Mouse (Mus musculus) left cerebral cortex, adult 2 months (tissue): ENCODE results near the gene Arsk. TPM values are rescaled to one million over a fixed set of nuclear protein-coding genes. Genes with fewer than 3 reads are reported as not detected.

Experiments
- DNase-seq, 2 experiments: peaks; one replicate each; pipeline ENCODE4 v3.0.0; 2021 to 2022; ENCODE audit warnings: low spot score in 2 of 2, mixed read lengths in 1 of 2; ENCODE audit errors: extremely low spot score in 1 of 2
- H3K27ac ChIP-seq: fragments of 200-600 bp; 2 replicates; pipeline ENCODE4 v1.8.1; 2022
- H3K4me3 ChIP-seq: fragments of 200-600 bp; 2 replicates; pipeline ENCODE4 v1.8.1; 2022
- CTCF ChIP-seq: fragments of 200-600 bp; IDR thresholded peaks from 2 replicates; pipeline ENCODE4 v1.8.1; 2022; ENCODE audit warnings: antibody characterized with exemption, mild to moderate bottlenecking, moderate library complexity
- intact Hi-C: fragments of 180-260 bp; cut with DNase I; formaldehyde crosslinking; loops from one replicate; pipeline ENCODE4 v1.15.1; 2025
- long read RNA-seq, 2 experiments: library from polyadenylated mRNA; stranded (forward); transcript quantifications; one replicate each; pipeline ENCODE4 v2.0.0; 2021; ENCODE audit warnings: borderline mapping rate in 2 of 2
- total RNA-seq, 2 experiments: library from RNA; stranded (reverse); gene quantifications; 2 replicates each; pipeline ENCODE4 v1.2.3; 2021

Gene Arsk
- 1 to 10 TPM; 4.3 to 6.6 TPM for total RNA-seq
- long read RNA-seq, experiment 1, partial matches to known transcripts: 0 of 4 reads
- long read RNA-seq, experiment 1, other reads (novel, unspliced or antisense): 1 of 4 reads
- long read RNA-seq, experiment 2, partial matches to known transcripts: 1 of 8 reads
- long read RNA-seq, experiment 2, other reads (novel, unspliced or antisense): 3 of 8 reads

GRCm38 (mm10) chr13:76098493-76099303 lies at the start of gene Arsk, which contains the start of gene Ttc37:
Gene Arsk (minus strand): TSS chr13:76098660.
Gene Ttc37 (plus strand): TSS chr13:76098734.
- H3K4me3 ChIP-seq: peak within 1 kb of the TSS; percentile 94
- DNase-seq: peak; percentile 91 to 92
- H3K27ac ChIP-seq: peak within 1 kb of the TSS; percentile 86
- no peak for TF ChIP-seq CTCF
- intact Hi-C loops: loop anchor here (5.0 kb wide), 1 partner anchor 156 kb away; the partner anchor contains the start of gene Rhobtb3

GRCm38 (mm10) chr13:76141117-76141808 lies 42.8 kb upstream of the Arsk start:
- intact Hi-C loops: no loop called here
- Histone ChIP-seq H3K27ac (no peak overlapping the region), H3K4me3 (no peak overlapping the region)
- DNase-seq: no peak
- no peak for TF ChIP-seq CTCF

DNA sequence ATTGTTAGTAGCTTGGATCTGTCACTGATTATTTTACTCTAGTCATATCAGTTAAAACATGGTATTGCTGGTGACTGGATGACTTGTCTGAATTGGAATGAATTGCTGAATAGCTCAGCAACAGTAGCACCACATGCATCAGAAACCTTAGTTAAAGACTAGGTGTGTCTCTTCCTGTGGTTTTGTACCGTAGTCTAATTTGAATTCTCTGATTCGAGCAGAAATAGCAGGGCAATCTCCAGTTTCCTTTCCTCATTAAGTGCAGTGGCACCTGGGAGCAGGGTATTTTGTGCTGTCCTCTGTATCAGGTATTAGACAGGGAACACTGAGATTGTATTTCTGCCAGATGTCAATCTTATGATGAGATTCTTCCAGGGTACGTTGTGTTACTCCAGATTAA lies 40.4 kb upstream of the Arsk start:
- TF ChIP-seq CTCF: no peak
- intact Hi-C loops: no loop called here
- no peak for DNase-seq
- Histone ChIP-seq H3K4me3 (no peak overlapping the region), H3K27ac (no peak overlapping the region)

- no peak for DNase-seq
- intact Hi-C loops: no loop called here
- H3K4me3 ChIP-seq: no peak overlapping the region
- H3K27ac ChIP-seq: no peak overlapping the region
- TF ChIP-seq CTCF: no peak
Measured at GRCm38 (mm10) chr13:76132415-76132814, 34.0 kb upstream of the Arsk start.

DNA sequence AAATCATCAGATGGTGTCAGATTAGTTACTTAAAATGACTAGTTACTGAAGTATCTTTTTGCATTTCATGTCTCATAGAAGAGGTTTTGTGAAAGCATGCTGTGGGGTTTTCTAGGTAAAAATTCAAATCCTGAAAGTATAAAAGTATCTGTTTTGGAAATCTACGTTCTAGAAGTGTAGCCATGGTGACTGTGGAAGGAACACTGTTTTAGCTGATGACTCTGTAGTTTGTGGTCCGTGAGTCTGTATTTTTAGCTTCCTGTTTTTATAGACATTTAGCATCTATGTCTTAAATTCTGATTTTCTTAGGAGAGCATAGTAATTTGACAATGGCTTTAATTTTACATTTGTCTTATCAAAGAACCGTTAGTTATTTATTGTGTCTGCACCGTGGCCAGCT lies 30.3 kb upstream of the Arsk start:
- H3K27ac ChIP-seq: no peak overlapping the region
- no peak for DNase-seq
- H3K4me3 ChIP-seq: no peak overlapping the region
- no peak for TF ChIP-seq CTCF
- intact Hi-C loops: no loop called here

DNA sequence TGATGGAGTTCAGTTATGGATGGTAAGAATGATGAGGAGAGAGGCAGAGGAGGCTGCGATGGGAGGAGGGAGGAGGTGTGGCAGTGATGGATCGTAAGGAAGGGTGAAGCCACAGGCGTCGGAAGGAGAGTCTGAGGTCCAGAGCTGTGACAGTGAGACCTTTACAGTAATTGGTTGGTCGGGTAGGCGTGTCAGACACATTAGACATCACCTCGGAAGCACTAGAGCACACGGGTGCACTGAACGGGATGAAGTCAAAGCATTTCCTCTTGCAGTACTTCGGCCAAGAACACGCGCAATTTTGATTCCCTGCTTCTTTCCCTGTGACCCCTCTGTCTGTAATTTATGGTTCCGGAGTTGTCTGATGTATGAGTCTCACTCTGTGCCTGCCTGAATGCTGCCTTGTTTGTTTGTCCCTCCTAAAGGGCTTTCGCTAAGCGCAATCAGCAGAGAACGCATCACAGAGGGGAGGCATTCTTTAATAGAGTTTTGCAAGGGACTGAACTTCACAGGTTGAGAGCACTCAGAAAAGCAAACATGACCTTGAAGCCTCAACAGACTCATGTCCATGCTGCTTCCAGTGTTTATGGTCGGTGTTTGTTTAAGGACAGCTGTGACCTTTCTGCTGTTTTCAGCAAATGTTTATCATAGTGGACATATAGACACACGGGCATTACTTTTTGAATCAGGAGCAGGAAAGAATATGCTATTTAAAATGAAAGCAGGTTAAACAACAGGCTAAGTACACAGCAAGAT lies 10.8 kb upstream of the Arsk start:
- no peak overlapping the region for H3K4me3 ChIP-seq
- no peak for TF ChIP-seq CTCF
- no peak overlapping the region for H3K27ac ChIP-seq
- no peak for DNase-seq
- intact Hi-C loops: no loop called here

- TF ChIP-seq CTCF: no peak
- H3K4me3 ChIP-seq: no peak overlapping the region
- DNase-seq: no peak
- intact Hi-C loops: no loop called here
- H3K27ac ChIP-seq: no peak overlapping the region
Measured at GRCm38 (mm10) chr13:76101989-76102388, 3.5 kb upstream of the Arsk start.

DNA sequence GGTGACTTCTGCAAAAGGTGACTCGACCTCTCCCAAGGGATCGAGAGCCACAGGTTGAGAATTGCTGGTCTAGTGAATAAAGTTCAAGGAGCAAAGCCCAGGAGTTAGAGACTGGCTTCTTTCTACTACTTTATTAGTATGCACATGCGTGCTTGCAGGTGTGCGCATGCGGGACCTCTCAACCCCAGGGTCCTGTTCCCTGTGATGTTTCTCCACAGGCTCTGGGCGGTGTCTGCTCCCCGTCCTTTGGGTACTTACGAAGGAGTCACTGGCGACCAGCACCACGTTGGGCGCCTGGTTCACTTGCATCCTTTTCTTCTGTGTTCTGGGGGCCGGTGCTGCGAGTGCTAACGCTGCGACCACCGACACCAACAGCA lies 356 bp downstream of the Arsk start:
- peak overlapping the region; percentile 94 for H3K4me3 ChIP-seq
- H3K27ac ChIP-seq: peak overlapping the region; percentile 86
- no peak for DNase-seq
- no peak for TF ChIP-seq CTCF
- intact Hi-C loops: loop anchor here (5.0 kb wide), 1 partner anchor 156 kb away; the partner anchor contains the start of gene Rhobtb3

DNA sequence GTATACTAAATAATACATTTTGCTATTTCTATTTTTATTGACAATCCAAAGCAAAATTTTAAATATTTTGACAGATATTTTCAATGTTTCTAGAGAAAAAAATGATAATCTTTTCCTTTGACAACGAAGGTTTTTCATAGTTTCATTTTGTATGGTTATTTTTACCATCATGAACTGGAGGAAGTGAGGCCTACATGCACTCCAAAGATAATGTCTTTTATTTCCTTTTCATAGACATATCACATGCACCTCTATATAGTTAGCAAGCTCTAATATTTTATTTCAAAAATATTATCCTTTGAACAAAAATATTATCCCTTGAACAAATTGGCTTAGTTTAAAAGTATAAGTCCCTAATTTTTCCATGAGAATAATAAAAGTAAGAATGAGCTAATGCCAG lies 24.1 kb downstream of the Arsk start:
- no peak overlapping the region for H3K4me3 ChIP-seq
- intact Hi-C loops: no loop called here
- H3K27ac ChIP-seq: no peak overlapping the region
- no peak for DNase-seq
- TF ChIP-seq CTCF: no peak

DNA sequence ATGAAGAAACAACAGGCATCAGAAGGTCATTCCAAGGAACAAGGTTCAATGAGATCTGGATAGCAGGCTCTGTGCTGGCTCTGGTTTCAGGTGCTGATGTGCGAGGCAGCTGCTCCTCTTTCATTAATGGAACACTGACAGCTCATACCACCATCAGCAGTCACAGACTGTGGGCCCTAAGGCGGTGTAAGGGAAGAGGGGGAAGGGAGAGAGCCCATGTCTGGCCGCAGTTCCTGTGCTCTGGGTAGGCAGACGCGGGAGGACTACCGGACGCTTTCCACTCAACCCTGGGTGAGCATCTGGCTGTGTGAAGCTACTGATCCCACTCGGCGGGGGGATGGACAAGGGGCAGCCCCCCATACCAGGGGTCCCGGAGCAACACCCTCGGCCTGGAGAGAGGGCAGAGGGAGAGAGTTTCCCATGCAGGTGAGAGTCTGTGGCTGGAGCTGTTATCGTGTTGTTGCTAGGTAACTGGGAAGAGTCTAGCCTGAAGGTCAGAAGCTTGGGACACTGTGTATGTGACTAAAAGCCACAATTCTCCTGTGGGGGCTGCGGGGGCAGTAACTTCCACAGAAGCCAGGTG lies 34.0 kb downstream of the Arsk start:
- no peak for DNase-seq
- Histone ChIP-seq H3K4me3 (no peak overlapping the region), H3K27ac (no peak overlapping the region)
- no peak for TF ChIP-seq CTCF
- intact Hi-C loops: no loop called here

- Histone ChIP-seq H3K4me3 (no peak overlapping the region), H3K27ac (no peak overlapping the region)
- DNase-seq: no peak
- TF ChIP-seq CTCF: no peak
- intact Hi-C loops: no loop called here
Measured at GRCm38 (mm10) chr13:76063548-76063947, 34.9 kb downstream of the Arsk start.
